Mouse (Mus musculus) frontal cortex, postnatal 14 days (tissue): ENCODE results near the gene Plac9a.
"Not testable (repeated sequence)": the region's sequence is repeated elsewhere in the genome, so short reads cannot be mapped to it uniquely, and the experiment has no call there.

Source experiments
- DNase-seq, 2 experiments: peaks; one replicate each; pipeline ENCODE4 v3.0.0; 2022; ENCODE audit warnings: low spot score in 2 of 2

The Plac9a gene

DNA sequence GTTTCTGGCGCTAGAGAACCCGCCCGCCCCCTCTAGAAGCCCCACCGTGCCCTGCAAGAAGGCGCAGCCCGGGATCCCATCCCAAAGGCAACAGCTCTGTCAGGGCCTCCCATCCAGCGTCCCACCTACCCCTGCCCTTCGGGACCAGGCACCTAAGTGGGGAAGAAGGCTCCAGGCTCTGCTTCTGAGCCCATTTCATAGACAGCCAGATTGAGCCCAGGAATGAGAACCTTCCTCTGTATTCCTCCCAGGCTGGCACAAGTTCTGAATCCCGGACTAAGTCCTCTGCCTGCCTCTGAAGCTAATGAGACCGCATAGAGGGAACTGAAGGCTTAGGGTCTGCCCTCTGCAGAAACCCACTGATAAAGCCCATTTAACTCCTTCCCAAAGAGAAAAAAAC, at the start of gene Plac9a:
Gene Plac9a (minus strand): TSS at position 101 of the 400 bp plus-strand sequence.
- DNase-seq = not testable (repeated sequence)

DNA sequence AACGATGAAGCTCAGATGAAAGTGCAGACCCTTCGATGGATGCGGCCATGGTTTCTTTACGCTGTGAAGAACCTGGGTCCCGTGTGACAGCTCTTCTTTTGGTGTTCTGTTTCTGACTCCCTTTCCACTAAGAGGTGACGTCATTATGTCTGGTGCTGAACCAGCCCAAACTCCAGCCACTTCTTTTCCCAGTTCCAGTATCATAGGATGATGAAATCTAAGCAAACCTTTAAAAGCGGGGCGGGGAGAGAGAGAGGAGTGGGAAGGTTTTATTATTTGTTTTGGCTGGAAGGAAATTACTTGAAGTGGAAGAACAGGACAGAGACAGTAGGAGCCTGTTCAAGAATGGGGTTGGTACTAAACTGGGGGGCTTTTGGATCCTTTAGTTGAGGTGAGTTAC, 35.1 kb upstream of the Plac9a start, which contains the start of gene Cphx1:
Gene Cphx1 (plus strand): TSS at position 301 of the 400 bp plus-strand sequence.
- not testable (repeated sequence) for DNase-seq

DNA sequence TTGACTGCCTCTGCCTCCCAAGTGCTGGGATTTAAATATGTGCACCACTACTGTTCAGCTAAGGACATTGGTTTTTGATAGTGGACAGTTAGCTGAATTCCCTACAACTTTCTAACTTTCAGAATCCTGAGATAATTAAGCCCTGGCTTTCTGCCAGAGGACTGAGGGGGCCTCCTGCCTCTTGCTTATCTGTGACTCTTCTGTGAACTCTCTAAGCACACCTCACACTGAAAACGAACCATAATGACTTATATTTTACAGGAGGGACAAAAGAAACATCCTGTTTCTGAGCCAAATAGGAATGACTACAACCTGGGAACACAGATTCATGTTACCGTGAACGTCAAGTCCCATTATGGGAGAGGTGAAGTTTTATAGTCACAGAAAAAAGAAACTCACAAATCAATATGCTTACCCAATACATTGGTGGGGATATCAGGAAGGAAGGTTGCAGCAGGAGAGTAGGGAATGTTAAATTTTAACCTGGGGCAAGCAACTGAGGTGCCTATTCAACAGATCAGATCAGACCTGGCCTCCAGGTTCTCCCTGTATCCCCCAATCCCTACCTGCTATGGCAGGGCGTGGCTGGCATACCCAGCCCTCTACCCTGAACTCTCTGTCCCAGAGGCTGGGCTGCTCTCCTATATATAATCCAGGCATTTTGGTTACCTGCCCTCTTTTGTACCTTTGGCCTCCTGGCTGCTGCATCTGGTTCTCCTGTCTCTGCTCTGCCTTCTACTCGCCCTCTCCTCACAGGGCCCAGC, 34.1 kb upstream of the Plac9a start:
- DNase-seq = not testable (repeated sequence)

DNA sequence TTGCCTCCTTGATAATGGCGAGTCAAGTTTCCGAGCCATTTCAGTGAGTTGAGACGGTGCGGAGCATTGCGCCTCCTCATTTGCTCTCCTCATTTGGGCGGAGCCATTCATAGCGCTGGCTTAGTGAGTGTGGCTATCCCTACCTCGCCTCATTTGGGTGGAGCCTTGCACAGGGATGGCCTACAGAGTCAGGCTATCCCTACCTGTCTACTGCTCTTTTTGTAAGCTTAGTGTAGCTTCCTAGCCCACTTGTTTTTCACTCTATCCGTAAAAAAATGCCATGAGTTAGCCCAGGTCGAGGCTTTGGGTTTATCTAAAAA, 24.6 kb upstream of the Plac9a start, which contains the start of gene Tmem254a:
Gene Tmem254a (minus strand): TSS at position 111 of the 320 bp plus-strand sequence.
- not testable (repeated sequence) for DNase-seq

DNA sequence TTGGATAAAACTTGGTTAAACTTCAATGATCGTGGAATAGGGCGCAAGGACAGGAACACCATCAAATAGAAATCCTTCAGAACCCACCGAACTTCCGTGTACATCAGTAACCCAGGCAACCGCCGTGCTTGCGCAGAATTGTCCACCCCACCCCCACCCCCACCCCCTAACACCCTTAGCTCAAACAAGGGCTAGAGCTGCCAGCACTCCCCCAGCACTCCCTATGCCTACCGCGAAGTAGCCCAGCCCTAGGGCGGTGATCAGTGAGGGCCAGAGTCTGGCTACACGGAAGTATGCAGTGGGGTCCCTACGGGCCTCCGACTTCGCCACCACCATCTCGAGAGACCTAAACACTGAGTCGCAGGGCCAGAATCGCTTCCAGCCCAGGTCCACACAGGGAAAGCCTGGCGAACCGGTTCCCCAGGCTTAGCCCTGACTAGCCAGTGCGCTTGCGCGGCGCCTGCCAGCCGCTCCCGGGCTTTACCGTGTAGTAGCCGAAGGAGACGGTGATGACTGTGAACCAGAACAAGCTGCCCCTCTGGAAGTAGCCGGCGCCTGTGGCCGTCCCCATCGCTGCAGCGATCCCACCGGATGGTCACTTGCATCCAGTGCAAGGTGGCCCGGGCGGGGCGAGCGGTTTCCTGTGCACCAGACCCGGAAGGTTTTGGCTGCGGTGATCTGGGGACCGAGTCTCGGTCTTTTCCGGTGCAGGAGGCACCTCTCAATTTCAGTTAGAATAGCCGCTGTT, 24.1 kb upstream of the Plac9a start:
- DNase-seq = not testable (repeated sequence)

DNA sequence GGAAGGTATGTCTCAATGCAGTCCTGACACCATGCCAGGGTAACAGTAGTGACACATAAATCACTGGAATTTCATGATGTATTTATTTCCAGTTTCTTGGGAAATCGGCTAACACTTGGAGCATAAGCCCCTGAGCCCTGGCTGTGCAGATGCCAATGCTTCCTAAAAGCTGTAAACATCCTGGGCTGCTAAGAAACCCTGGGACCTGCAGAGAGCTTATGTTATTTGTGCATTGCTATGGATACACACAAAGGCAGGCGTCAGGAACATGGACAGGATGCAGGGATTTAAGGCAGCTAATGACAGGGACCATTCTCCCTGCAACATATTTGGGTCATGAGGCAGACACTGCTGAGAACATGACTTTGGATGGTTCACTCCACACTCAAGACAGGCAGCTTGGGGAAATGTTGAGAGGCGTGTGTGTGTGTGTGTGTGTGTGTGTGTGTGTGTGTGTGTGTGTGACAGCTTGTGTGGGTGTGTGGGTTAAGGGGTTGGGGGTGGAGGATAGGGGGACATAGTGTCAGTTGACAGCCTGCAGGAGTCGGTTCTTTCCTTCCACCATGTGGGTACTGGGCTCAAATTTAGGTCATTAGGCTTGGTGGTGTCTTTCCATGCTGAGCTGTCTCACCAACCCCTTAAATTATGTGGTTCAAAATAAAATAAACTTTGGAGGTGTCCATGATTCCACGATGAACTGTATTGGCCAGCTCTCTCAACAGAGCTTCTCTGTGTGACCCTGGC, 15.7 kb upstream of the Plac9a start:
- not testable (repeated sequence) for DNase-seq

DNA sequence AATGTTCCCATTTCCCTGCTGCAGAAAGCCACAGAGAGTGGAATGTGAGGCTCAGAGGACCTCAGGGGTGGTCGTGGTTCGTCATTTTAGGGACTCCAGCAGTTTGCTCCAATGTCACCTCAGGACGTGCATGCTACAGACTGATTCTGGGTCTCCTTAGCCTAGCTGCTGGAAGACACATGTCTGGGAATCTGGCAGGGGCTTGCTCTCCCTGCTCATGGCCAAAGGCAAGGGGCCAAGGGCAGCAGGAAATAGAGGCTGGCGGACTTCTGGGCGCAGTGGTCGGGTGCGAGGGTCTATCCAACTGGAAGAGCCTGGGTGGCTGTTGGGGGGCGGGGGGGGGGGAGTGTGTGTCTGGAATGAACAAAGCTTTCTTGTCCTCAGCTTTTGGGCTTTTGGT, 6.1 kb upstream of the Plac9a start:
- not testable (repeated sequence) for DNase-seq

DNA sequence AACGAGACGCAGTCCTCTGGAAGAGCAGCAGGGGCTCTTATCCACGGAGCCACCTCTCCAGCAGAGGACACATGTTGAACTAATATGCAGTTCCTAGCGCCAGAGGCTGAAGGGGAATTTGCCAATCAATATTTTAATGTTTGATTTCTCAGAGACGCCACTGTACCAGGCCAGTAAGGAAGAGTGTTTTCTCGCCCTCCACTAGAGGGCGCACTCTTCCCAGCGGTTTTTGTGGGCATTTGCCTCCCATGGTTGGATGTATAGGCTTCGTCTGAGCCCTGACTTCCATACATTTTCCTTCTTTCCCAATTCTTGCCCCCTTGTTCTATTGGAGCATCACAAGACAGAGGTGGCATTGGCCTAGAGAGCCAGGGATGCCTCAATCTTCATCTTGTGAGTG, 4.4 kb upstream of the Plac9a start:
- DNase-seq = not testable (repeated sequence)

DNA sequence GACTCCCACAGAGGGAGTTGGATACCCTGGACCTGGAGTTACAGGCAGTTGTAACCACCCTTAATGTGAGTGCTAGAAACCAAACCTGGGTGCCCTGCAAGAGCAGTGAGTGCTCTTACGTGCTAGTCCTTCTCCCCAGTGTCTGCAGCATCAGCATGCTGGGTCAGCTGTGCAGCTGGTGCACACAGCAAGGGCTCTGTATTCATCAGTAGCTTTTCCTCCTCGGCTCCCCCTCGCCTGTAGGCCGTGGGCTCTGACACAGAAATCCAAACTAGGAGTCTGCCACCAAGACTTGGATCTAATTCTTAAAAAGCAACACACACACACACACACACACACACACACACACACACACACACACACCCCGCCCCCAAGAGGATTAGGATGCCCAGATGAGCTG, 2.3 kb upstream of the Plac9a start:
- peak; percentile 1 to 2 for DNase-seq

DNA sequence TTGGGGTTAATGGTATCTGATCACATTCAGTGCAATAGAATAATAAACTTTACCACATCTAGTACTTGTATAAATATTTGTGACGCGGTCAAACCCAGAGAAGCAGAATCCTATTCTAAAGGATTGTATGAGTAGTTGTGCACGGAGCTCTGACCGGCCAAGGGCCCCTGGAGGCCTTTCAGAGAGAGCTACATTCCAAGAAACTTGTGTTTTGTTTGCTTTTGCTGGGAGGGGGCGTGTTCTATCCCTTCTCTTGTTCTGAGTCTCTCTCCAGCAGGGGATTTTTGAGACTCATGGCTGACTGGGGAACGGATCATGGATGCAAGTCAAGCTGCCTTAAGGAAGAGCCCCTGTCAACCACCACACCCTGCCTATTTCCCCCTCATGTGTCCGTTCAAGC, 7.2 kb downstream of the Plac9a start:
- DNase-seq = not testable (repeated sequence)

DNA sequence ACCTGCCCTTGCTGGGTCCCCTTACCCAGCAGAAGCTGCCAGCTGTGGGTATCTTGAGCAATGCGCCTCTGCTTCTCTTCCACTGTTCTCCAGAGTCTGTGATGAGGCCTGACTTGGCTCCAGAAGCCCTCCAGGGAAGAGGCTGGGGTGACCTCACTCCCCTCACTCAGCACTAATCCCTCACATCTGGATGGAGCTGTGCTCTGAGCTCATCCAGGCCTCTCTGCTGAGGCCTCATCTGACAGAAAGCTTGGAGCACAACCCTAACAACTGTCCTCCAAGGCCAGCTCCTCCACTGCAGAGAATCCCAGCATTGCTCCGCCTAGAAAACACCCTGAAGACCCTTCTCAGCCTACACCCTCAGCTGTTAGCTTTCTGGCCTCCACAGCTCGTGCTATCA, 8.3 kb downstream of the Plac9a start:
- not testable (repeated sequence) for DNase-seq

DNA sequence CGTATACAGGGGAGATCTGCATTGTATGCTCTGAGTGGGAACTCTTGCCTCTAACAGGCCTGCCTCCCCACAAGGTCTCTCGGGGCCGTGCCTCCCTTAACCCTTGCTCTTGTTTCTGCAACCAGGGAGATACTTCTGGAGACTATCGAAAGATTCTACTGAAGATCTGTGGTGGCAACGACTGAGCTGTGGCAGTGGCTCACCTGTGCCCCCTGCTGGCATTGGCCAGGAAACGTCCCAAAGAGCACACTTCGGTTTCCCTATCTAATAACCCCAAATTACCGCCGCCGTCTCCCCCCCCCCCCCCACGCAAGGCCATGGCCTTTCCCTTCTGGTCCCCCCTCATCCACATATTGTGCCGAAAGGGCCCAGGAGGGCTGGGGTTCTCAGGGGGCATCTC, 17.0 kb downstream of the Plac9a start:
- DNase-seq = not testable (repeated sequence)

DNA sequence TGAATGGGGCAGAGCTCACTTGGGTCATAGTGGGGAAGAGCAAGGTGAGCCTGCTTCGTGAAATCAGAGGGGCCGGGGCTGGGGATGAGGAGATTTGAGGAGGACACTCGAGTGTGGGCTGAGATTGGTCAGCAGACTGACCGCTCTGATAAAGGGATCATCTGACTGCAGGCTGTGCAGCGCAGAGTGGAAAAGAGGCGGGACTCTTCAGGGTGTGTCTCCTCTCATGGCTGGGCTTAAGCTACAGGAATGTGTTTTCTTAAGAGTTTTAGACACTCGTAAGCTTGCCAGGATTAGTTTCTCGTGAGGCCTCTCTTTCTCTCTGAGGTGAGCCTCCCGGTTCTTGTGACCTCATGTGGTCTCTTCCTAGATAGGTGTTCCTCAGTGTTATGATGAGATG, 21.1 kb downstream of the Plac9a start:
- DNase-seq = not testable (repeated sequence)

DNA sequence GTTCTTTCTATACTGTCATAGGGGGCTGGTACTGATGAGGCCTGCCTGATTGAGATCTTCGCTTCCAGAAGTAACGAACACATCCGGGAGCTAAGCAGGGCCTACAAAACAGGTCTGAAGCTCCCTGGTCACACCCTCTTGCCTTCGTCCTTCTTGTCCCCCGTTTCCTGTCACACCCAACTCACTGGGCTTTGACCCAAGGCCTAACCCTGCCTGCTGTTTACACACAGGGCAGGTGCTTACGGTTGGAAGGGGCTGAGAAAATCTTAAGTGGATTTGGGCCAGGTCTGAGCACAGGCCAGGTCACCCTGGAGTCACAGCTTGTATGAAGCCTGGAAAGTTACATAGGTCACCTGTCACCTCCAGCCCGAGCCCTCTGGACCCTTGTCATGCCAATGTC, 26.3 kb downstream of the Plac9a start:
- not testable (repeated sequence) for DNase-seq

DNA sequence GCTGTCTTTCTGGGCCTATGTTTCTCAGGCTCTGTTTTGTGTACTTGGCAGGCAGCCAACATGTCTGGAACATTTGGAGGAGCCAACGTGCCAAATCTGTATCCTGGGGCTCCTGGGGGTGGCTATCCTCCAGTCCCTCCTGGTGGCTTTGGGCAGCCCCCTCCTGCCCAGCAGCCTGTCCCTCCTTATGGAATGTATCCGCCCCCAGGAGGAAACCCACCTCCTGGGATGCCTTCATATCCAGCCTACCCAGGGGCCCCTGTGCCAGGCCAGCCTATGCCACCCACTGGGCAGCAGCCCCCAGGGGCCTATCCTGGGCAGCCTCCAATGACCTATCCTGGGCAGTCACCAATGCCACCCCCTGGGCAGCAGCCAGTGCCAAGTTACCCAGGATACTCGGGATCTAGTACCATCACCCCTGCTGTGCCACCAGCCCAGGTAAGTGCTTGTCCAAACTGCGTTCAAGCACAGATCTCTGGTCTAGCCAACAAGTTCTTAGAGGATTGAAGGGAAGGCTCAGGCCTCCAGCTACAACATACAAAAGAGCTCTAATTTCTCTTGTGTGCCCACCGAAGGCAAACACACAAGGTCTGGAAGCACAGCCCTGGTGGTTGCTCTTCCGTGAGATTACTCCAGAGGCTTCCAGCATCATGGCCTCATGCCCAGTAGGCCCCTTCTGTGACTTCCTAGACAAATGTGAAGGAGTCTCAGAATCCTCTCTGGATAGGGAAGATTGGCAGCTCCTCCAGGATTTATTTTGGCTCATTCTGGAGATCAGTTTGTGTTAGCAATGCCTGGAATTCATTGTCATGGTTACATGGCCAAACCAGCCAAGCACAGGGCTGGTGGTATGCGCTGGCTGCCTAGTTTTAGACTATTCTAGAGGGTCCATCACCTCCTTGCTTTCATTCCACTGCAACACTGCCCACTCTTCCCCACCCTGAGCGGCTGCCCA, 30.2 kb downstream of the Plac9a start:
- DNase-seq = no peak

DNA sequence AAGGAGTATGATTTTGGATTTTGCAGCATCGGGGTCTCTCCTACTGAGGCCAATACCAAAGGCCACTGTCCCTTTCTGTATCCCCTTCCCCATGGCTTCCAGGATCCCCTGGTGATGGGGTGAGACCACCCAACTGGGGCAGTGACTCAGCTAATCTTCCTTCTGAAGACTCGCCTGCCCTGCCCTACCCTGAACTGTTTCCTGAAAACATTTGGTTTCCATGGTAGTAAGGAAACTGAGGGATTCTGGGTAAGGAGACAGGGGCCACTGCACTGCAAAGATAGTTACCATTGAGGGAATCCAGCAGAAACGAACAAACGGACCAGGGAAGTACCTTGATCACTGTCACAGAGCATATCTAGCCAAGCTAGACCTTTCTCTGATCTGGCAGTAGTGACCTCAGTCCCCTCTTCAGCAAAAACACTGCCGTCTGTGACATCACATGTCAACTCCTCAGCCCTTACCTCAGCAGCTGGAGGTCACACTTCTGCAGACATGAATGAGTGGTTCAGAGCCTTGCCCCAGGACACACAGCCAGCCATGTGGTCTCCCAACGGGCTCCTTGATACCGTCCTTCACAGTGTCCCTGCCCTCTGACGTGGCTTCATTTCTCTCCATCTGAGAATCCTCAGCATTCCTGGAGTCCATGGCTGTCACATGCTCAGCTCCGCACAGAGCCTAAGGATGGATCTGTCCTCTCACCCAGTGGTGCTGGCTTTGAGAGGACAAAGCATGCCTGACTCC, 33.6 kb downstream of the Plac9a start:
- no peak for DNase-seq

DNA sequence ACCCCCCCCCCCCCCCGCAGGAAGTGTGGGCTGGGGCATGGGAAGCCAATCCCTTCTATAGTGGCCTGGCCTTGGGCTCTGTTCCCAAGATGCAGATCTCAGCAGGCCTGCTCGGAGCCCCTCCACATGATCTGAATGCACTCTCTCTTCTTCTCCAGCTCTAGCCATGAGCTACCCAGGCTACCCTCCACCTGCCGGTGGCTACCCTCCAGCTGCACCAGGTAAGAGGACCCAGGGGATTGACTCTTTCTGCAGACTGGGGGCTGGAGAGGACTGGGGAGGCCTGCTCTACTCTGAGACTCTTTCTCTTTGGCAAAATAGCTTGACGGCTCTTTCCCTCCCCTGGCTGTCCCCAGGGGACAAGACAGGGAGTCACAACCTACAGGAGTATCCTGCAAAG, 34.2 kb downstream of the Plac9a start:
- DNase-seq = no peak

DNA sequence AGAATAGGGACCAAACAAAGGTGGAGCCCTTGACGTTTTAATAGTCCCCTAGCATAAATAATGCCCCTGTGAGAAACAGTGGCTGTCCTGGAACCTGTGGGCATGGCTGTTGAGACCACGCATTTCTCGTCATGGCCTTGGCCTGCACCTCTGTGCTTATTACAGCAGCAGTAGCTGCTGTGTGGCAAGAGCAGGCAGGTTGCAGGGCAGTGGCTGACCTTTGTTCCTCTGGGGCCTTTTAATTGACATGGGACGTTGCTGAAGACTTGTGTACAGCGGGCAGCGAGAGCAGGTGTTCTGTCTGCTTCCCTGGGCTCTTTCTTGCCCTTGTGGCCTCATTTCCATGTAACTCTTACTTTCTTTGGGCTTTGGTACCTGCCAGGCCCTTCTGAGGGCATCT, 35.1 kb downstream of the Plac9a start:
- DNase-seq = no peak

DNA sequence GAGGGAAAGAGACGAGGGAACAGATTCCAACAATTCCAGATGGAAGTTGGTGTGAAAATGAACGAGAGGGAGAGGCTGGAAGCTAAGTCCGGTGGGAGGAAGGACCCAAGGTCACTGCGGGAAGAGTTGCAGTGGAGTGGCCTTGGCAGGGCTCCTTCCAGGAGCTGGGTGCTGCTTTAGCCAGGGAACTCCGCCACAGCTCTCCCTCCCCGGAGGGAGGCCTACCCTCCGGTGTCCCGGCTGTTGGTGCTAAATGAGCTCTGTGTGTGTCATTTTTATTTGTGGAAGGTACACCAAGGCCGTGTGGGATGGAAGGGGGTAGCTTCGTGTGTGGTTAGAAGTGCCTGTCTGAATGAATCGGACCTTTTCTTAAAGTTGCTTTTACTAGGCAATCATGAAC, 36.1 kb downstream of the Plac9a start:
- no peak for DNase-seq

DNA sequence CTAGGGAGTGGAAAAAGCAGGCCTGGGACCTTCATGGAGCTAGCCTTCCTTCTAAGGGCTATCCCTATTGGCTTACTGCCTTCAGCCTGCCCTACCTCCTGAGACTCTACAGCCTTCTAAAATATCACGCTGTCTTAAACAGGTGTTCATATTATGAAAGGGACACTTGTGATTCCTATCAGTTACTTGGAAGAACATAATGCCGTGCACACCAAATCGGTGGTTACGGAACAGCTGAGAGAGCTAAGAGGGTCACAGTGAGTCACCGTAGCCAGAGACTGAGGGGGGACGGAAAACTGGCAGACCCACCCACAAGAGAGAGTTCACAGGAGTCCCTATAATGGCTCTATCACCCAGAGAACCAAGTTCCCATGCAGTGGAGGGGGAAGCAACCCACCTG, 36.5 kb downstream of the Plac9a start:
- no peak for DNase-seq
